Mouse (Mus musculus): ENCODE results near the gene Hbb-bh2.

DNA sequence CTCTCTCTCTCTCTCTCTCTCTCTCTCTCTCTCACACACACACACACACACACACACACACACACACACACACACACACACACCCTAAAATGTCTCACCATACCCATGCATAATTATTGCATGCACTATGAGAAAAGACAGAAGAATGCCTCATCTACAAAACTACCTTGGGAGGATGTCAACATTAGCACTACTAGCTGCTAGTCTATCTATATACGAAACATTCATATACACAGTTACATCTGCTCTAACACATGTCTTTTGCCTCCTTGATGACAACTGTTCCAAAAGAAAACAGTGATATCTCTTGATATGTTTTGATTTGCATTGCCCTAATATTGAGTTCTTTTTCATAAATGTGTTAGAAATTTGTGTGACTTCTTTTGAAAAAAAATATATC is 30.0 kb downstream of the Hbb-bh2 start:
- no peak for TF ChIP-seq CTCF (IDR thresholded peaks at IDR 0.05; ENCODE audit: extremely low read depth, insufficient read depth, insufficient read length, insufficient replicate concordance)
- no peak for TF ChIP-seq POLR2A (IDR thresholded peaks at IDR 0.05; ENCODE audit: low read depth, low read length)
